Mouse (Mus musculus) gastrocnemius, postnatal 36 days (tissue): Measurements from ENCODE around the gene Hoxd3. TPM values are rescaled to one million over a fixed set of nuclear protein-coding genes. Genes with fewer than 3 reads are reported as not detected.

Experiments
- DNase-seq, 2 experiments: peaks; one replicate each; pipeline ENCODE4 v3.0.0; 2022
- intact Hi-C: fragments of 180-260 bp; cut with DNase I; formaldehyde crosslinking; loops from one replicate; pipeline ENCODE4 v1.15.1; 2025
- total RNA-seq, 2 experiments: library from RNA; stranded (reverse); gene quantifications; 2 replicates each; pipeline ENCODE4 v1.2.3; 2021

Hoxd3 gene
- total RNA-seq, 2 experiments from 2014 or later = 0.32 TPM; not detected in 1

- peak in 1 of 2 experiments; percentile 74 for DNase-seq
- intact Hi-C loops = no loop called here
Observed at GRCm38 (mm10) chr2:74691022-74691951, 20.4 kb upstream of the Hoxd3 start, which contains the start of gene Hoxd10. Gene Hoxd10 (plus strand): TSS chr2:74691924.

- intact Hi-C loops = no loop called here
- DNase-seq = no peak
Observed at GRCm38 (mm10) chr2:74691995-74692807, 19.5 kb upstream of the Hoxd3 start.

- no peak for DNase-seq
- intact Hi-C loops = no loop called here
Observed at GRCm38 (mm10) chr2:74692808-74693431, 18.8 kb upstream of the Hoxd3 start.

- DNase-seq = no peak
- intact Hi-C loops = no loop called here
Observed at GRCm38 (mm10) chr2:74693432-74693827, 18.3 kb upstream of the Hoxd3 start.

GRCm38 (mm10) chr2:74694066-74694465 is 17.7 kb upstream of the Hoxd3 start:
- intact Hi-C loops = no loop called here

GRCm38 (mm10) chr2:74695383-74695782 is 16.3 kb upstream of the Hoxd3 start:
- intact Hi-C loops = loop anchor here (5.0 kb wide), 1 partner anchor 617 kb away; no protein-coding TSS in a partner anchor

More at GRCm38 (mm10) chr2:74694066-74694465, 17.7 kb upstream of the Hoxd3 start:
- DNase-seq = no peak

GRCm38 (mm10) chr2:74695813-74696430 is 15.8 kb upstream of the Hoxd3 start:
- no peak for DNase-seq
- intact Hi-C loops = loop anchor here (5.0 kb wide), 1 partner anchor 616 kb away; no protein-coding TSS in a partner anchor

More at GRCm38 (mm10) chr2:74695383-74695782, 16.3 kb upstream of the Hoxd3 start:
- DNase-seq = no peak

GRCm38 (mm10) chr2:74696442-74697335 is 15.0 kb upstream of the Hoxd3 start:
- no peak for DNase-seq
- intact Hi-C loops = loop anchor here (5.0 kb wide), 1 partner anchor 616 kb away; no protein-coding TSS in a partner anchor

GRCm38 (mm10) chr2:74697567-74698121 is 14.1 kb upstream of the Hoxd3 start, which contains the start of gene Hoxd9:
Gene Hoxd9 (plus strand): TSS chr2:74697727.
- peak; percentile 71 to 73 for DNase-seq
- intact Hi-C loops = loop anchor here (5.0 kb wide), 1 partner anchor 615 kb away; no protein-coding TSS in a partner anchor

- DNase-seq = peak; percentile 51 to 61
- intact Hi-C loops = loop anchor here (5.0 kb wide), 1 partner anchor 614 kb away; no protein-coding TSS in a partner anchor
Observed at GRCm38 (mm10) chr2:74698201-74699052, 13.3 kb upstream of the Hoxd3 start.

- intact Hi-C loops = loop anchor here (5.0 kb wide), 1 partner anchor 613 kb away; no protein-coding TSS in a partner anchor
- no peak for DNase-seq
Observed at GRCm38 (mm10) chr2:74699053-74699430, 12.7 kb upstream of the Hoxd3 start.

- intact Hi-C loops = loop anchor here (5.0 kb wide), 4 partner anchors 262 to 612 kb away; no protein-coding TSS in a partner anchor
- no peak for DNase-seq
Observed at GRCm38 (mm10) chr2:74699664-74700545, 11.8 kb upstream of the Hoxd3 start.

- intact Hi-C loops = loop anchor here (5.0 kb wide), 3 partner anchors 262 to 452 kb away; no protein-coding TSS in a partner anchor
- DNase-seq = no peak
Observed at GRCm38 (mm10) chr2:74700546-74701112, 11.1 kb upstream of the Hoxd3 start.

GRCm38 (mm10) chr2:74701949-74702819 is 9.5 kb upstream of the Hoxd3 start:
- DNase-seq = peak; percentile 64 to 67
- intact Hi-C loops = loop anchor here (2.0 to 5.0 kb wide), 4 partner anchors 260 to 450 kb away; no protein-coding TSS in a partner anchor

GRCm38 (mm10) chr2:74702820-74703219 is 8.9 kb upstream of the Hoxd3 start:
- intact Hi-C loops = loop anchor here (2.0 to 5.0 kb wide), 4 partner anchors 259 to 449 kb away; no protein-coding TSS in a partner anchor
- no peak for DNase-seq
